Mouse (Mus musculus) lung, embryonic 16.5 days (tissue): ENCODE measurements around the gene Aldoc. TPM values are rescaled to one million over a fixed set of nuclear protein-coding genes. Genes with fewer than 3 reads are reported as not detected.
A peak's percentile ranks its signal among the peaks of the same experiment; 100 is the strongest.
"Not testable (repeated sequence)": the region's sequence is repeated elsewhere in the genome, so short reads cannot be mapped to it uniquely, and the experiment has no call there.

ENCODE experiments used
- ATAC-seq: fragments of 200-750 bp; cut with Nextera tagmentation; 2 replicates; pipeline ENCODE4 v1.8.0; 2017; ENCODE audit warnings: low read depth, mild to moderate bottlenecking, moderate library complexity
- H3K27ac ChIP-seq: fragments of 300-500 bp; sonication (generic); 2 replicates; pipeline ENCODE4 v1.5.1; 2014; ENCODE audit warnings: mild to moderate bottlenecking, control low read depth, low read length
- H3K27me3 ChIP-seq: fragments of 300-500 bp; sonication (generic); 2 replicates; pipeline ENCODE4 v1.6.1; 2014; ENCODE audit warnings: low read depth, low read length, mixed read lengths; ENCODE audit not compliant: control insufficient read depth, insufficient read depth
- H3K36me3 ChIP-seq: fragments of 300-500 bp; sonication (generic); 2 replicates; pipeline ENCODE4 v1.6.1; 2014; ENCODE audit warnings: low read length; ENCODE audit not compliant: control insufficient read depth, insufficient read depth
- H3K4me1 ChIP-seq: fragments of 300-500 bp; sonication (generic); replicated peaks from 2 replicates; pipeline ENCODE4 v1.6.1; 2014; ENCODE audit warnings: low read length, mixed read lengths; ENCODE audit not compliant: control insufficient read depth, insufficient read depth
- H3K4me2 ChIP-seq: fragments of 300-500 bp; sonication (generic); 2 replicates; pipeline ENCODE4 v1.6.1; 2014; ENCODE audit warnings: low read depth, low read length, control low read depth
- H3K4me3 ChIP-seq: fragments of 300-500 bp; sonication (generic); 2 replicates; pipeline ENCODE4 v1.5.1; 2014; ENCODE audit warnings: mild to moderate bottlenecking, low read length, control low read depth
- H3K9ac ChIP-seq: fragments of 300-500 bp; sonication (generic); 2 replicates; pipeline ENCODE4 v1.6.1; 2014; ENCODE audit warnings: low read length, control low read depth
- H3K9me3 ChIP-seq: fragments of 300-500 bp; sonication (generic); 2 replicates; pipeline ENCODE4 v1.6.1; 2016; ENCODE audit warnings: low read length; ENCODE audit not compliant: control insufficient read depth
- WGBS: fragments of 180-500 bp; shearing (Covaris S2); extraction: QIAGEN DNeasy Blood & Tissue Kit; methylation state at CpG from one replicate; pipeline ENCODE4 v1.1.7; 2014; 5-methylcytosine and 5-hydroxymethylcytosine counted together
- polyA plus RNA-seq: library from polyadenylated mRNA; unstranded; fragments of >200 nt; fragmentation: Nextera tagmentation; extraction: Ambion mirVana; gene quantifications from 2 replicates; pipeline ENCODE4 v1.2.1, GENCODE M21; 2015

Aldoc gene
- 8.9 and 12.1 TPM in 2 replicates for polyA plus RNA-seq

DNA sequence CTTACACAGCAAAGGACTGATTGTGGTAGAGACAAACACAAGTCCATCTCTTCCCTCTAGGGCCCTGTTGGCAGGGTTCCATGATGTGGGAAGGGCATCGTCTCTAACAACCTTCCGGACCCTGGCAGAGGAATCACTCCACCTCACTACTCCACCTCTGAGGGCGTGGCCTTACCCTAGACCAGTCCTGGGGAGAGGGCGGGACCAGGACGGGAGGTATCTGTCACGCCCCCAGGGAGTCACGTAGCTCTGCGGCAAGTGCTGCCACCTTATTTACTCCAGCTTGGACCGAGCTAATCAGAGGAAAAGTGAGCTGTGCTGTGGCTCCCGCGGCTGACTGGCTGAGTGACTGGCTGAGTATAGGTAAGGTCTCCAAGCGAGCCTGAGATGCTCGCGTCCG is at the start of gene Aldoc:
Gene Aldoc (plus strand): TSS at position 109 of the 400 bp plus-strand sequence.
- peak within 1 kb of the TSS; percentile 68 for H3K27ac ChIP-seq
- WGBS, result 6% methylated on average over 15 of the region's 15 CpGs

DNA sequence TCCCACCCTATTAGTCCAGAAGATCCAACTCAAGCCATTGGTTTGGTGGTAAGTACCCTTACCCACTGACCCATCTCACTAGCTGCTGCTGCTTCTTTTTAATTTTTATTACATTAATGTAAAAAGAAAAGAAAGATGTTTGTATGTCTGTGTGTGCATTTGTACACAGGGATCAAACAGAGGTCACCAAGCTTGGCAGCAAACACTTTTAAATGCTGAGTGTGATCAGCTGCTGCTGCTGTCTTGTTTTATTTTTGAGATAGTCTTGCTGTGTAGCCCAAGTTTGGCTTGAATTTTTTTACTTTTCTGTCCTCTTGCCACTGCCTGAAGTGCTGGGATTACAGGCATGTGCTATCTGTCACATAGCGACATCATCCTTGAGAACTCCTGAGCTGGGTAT is 47.2 kb upstream of the Aldoc start:
- no peaks in the 10 kb centered on the region for H3K27me3 ChIP-seq
- H3K36me3 ChIP-seq, result peaks cover 63% of the 10 kb centered on the region
- no peaks in the 10 kb centered on the region for H3K9me3 ChIP-seq
- no peak overlapping the region for H3K9ac ChIP-seq
- no peak overlapping the region for H3K27ac ChIP-seq
- no peak for ATAC-seq
- WGBS, result 100% methylated on average over 1 of the region's 1 CpGs
- no peaks in the 10 kb centered on the region for H3K4me1 ChIP-seq
- no peak overlapping the region for H3K4me2 ChIP-seq
- no peak overlapping the region for H3K4me3 ChIP-seq

More for the DNA sequence above, at the start of gene Aldoc:
- peaks cover 10% of the 10 kb centered on the region for H3K4me1 ChIP-seq
- peaks cover 26% of the 10 kb centered on the region for H3K36me3 ChIP-seq
- H3K9ac ChIP-seq, result no peak within 1 kb of the TSS
- H3K4me2 ChIP-seq, result peak within 1 kb of the TSS; percentile 44
- H3K4me3 ChIP-seq, result 0 out of 2 replicates have a peak within 1 kb of the TSS, but pooled peaks have one; percentile 7
- H3K9me3 ChIP-seq, result no peaks in the 10 kb centered on the region
- H3K27me3 ChIP-seq, result no peaks in the 10 kb centered on the region
- peak; percentile 97 for ATAC-seq

DNA sequence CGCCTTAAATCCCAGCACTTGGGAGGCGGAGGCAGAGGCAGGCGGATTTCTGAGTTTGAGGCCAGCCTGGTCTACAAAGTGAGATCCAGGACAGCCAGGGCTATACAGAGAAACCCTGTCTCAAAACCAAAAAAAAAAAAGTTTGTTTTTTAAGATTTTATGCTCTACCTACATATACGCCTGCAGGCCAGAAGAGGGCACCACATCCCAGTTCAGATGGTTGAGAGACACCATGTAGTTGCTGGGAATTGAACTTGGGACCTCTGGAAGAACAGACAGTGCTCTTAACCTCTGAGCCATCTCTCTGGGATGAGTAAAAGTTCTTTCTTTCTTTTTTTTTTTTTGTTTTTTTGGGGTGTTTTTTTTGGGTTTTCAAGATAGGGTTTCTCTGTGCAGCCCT is 46.6 kb upstream of the Aldoc start:
- H3K9ac ChIP-seq, H3K9me3 ChIP-seq, H3K4me1 ChIP-seq, H3K4me2 ChIP-seq, H3K27ac ChIP-seq, H3K27me3 ChIP-seq, H3K4me3 ChIP-seq, ATAC-seq: not testable (repeated sequence)
- WGBS, result 94% methylated on average over 4 of the region's 4 CpGs
- peaks cover 65% of the 10 kb centered on the region for H3K36me3 ChIP-seq

DNA sequence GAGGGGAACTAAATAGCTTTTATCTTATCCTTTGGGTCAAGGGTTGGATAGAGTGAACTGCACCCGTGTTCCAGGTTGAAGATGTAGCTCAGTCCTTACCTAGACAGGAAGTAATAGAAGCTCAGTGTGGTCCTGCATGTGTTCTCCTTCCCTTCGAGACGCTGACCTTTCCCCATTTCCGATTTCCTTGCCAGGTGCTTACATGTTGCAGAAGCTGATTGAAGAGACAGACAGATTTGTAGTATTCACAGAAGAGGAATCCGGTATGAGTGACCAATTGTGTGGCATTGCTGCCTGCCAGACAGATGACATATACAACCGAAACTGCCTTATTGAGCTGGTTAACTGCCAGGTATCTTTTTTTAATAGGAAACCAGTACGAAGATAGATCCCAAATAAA is 43.9 kb upstream of the Aldoc start:
- Histone ChIP-seq H3K4me2 (no peak overlapping the region), H3K9me3 (no peaks in the 10 kb centered on the region), H3K4me1 (no peaks in the 10 kb centered on the region), H3K27me3 (no peaks in the 10 kb centered on the region), H3K9ac (no peak overlapping the region), H3K36me3 (peaks cover 62% of the 10 kb centered on the region), H3K4me3 (no peak overlapping the region), H3K27ac (no peak overlapping the region)
- ATAC-seq, result no peak
- 80% methylated on average over 7 of the region's 7 CpGs for WGBS

DNA sequence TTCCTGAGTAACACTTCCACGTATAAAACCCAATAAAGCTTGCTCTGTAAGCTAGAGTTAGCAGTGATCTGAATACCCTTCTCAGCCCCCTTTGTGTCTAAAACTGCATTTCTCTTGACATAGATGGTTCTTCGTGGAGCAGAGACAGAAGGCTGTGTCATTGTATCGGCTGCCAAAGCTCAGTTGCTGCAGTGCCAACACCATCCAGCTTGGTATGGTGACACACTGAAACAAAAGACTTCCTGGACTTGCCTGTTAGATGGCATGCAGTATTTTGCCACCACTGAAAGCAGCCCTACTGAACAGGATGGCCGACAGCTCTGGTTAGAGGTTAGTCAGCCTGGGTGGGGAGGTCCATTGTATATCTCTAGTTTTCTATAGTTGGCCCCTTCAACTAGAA is 43.2 kb upstream of the Aldoc start:
- no peak overlapping the region for H3K27ac ChIP-seq
- no peaks in the 10 kb centered on the region for H3K4me1 ChIP-seq
- H3K9me3 ChIP-seq, result no peaks in the 10 kb centered on the region
- ATAC-seq, result no peak
- H3K9ac ChIP-seq, result no peak overlapping the region
- peaks cover 65% of the 10 kb centered on the region for H3K36me3 ChIP-seq
- no peaks in the 10 kb centered on the region for H3K27me3 ChIP-seq
- H3K4me2 ChIP-seq, result no peak overlapping the region
- no peak overlapping the region for H3K4me3 ChIP-seq
- 88% methylated on average over 4 of the region's 4 CpGs for WGBS

DNA sequence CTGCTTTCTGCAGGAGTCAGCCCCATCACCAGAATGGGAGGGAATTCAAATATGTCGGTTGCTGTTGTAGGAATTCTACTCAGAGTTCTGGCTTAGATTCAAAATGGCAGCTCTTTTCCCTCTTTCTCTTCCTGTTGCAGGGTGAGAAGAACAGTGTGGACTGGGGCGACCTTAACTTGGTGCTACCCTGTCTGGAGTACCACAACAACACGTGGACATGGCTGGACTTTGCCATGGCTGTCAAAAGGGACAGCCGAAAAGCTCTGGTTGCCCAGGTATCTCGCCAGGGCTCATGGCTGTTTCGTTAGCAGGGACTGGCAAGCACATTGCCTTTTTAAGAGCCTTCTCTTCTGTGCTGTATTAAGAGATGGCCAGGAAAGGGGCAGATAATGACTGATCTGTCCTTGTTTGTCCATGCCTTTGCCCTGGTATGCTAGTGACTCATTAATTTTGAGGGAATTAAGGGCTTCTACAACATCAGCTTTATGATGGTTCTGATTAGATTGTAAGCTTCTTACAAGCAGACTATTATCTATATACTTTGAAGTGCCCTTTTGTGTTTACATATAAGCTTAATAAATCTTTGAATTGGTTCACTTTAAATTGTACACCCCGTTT is 33.5 kb upstream of the Aldoc start:
- Histone ChIP-seq H3K27ac (no peak overlapping the region), H3K4me2 (no peak overlapping the region), H3K36me3 (peaks cover 43% of the 10 kb centered on the region), H3K9me3 (no peaks in the 10 kb centered on the region), H3K9ac (no peak overlapping the region), H3K27me3 (no peaks in the 10 kb centered on the region), H3K4me3 (no peak overlapping the region), H3K4me1 (no peaks in the 10 kb centered on the region)
- ATAC-seq, result no peak
- WGBS, result 90% methylated on average over 7 of the region's 7 CpGs

DNA sequence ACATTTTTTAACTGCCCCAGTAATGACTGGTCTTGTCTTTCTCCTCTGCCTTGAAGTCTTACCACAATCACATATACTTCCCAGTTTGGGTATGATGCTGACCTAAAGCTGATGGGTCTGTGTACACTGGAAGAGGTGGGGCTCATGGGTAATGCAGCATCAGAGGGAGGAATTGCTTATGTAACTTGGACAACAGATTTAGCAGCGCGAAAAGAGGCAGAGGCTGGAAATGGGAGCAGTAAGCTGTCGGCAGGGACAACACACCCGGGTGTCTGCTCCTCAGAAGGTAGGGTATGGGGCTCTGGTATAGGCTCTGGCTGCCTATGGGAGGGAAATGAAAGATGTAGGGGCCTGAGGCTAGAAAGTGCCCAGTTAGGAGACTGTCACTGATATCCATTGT is 32.1 kb upstream of the Aldoc start, which contains the start of gene BC030499:
Gene BC030499 (plus strand): TSS at position 188 of the 400 bp plus-strand sequence.
- no peak within 1 kb of the TSS for H3K4me2 ChIP-seq
- ATAC-seq, result no peak
- 91% methylated on average over 4 of the region's 4 CpGs for WGBS
- H3K4me3 ChIP-seq, result no peak within 1 kb of the TSS
- no peaks in the 10 kb centered on the region for H3K4me1 ChIP-seq
- no peaks in the 10 kb centered on the region for H3K9me3 ChIP-seq
- H3K9ac ChIP-seq, result no peak within 1 kb of the TSS
- no peaks in the 10 kb centered on the region for H3K27me3 ChIP-seq
- H3K36me3 ChIP-seq, result peaks cover 30% of the 10 kb centered on the region
- no peak within 1 kb of the TSS for H3K27ac ChIP-seq

DNA sequence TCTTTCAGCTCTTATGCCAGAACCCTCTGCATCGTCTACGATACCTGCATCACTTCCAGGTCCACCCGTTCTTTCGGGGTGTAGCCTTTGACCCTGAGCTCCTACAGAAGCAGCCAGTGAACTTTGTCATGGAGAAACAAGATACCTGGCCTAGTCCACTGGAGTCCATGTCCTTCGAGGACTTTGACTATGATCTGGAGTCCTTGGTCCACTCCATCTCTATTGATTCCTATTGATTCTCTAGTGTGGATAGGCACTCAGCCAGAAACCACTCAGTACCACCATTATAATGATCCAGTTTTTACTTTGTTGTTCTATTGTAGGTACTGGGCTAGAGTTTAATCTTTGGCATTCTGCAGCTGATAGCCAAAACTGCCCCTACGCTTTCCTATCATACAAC is 28.2 kb upstream of the Aldoc start:
- WGBS, result 95% methylated on average over 6 of the region's 6 CpGs
- H3K27ac ChIP-seq, result no peak overlapping the region
- no peak overlapping the region for H3K4me3 ChIP-seq
- no peaks in the 10 kb centered on the region for H3K9me3 ChIP-seq
- no peak overlapping the region for H3K9ac ChIP-seq
- no peak for ATAC-seq
- H3K4me1 ChIP-seq, result no peaks in the 10 kb centered on the region
- no peaks in the 10 kb centered on the region for H3K27me3 ChIP-seq
- H3K4me2 ChIP-seq, result no peak overlapping the region
- peaks cover 5% of the 10 kb centered on the region for H3K36me3 ChIP-seq

DNA sequence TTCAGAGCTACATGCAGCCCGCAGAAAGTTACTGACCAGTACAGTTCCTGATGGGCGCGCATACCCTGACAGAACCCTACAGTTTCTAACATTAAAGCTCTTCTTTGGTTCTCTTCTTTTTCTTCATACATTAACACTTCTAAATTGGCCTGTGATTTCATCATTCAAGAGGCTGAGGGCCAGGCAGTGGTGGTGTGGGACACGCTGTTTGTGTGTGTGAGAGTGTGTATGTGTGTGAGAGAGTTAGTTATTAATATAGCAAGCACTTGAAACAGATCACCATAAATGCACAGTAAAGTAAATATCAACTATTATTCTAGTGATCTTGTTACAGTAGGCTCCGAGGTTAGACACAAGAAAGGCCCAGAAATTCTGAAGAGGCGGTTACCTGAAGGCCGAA is 21.9 kb upstream of the Aldoc start:
- Histone ChIP-seq H3K9me3 (no peaks in the 10 kb centered on the region), H3K4me2 (peak overlapping the region; percentile 83), H3K27me3 (no peaks in the 10 kb centered on the region), H3K27ac (peak overlapping the region; percentile 69), H3K4me1 (peaks cover 3% of the 10 kb centered on the region; the same call in 1 of the 2 replicates), H3K4me3 (peak overlapping the region; percentile 86), H3K9ac (peak overlapping the region; percentile 87), H3K36me3 (peaks cover 14% of the 10 kb centered on the region)
- WGBS, result 55% methylated on average over 7 of the region's 7 CpGs
- peak; percentile 37 for ATAC-seq
